Mouse (Mus musculus): ENCODE measurements around the gene Brd7.
A peak's percentile ranks its signal among the peaks of the same experiment; 100 is the strongest.

Gene Brd7

DNA sequence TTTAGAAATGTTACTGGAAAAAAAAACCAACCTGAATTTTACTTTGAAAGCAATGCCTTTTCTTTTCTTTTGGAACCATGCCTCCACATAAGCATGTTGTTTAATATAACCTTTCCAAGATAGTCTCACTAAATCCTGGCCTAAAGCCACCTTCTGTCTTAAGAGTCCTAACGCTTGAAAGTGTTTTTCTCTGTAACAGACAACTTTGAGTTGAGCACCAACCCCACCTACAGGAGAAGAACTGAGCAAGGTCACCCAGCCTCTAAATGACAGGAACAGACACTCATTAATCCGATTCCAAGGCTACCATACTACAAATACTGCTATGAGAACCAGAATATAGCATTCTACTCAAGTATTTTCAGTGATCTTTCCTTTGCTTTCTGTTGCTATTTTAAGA, 12.9 kb downstream of the Brd7 start:
- no peak for DNase-seq

GRCm38 (mm10) chr8:88342026-88342425, 20.0 kb downstream of the Brd7 start:
- DNase-seq, result no peak

- no peak for DNase-seq
These were observed 21.9 kb downstream of the Brd7 start for GRCm38 (mm10) chr8:88339887-88340695.

GRCm38 (mm10) chr8:88339221-88339620, 22.8 kb downstream of the Brd7 start:
- DNase-seq, result peak; percentile 39

DNA sequence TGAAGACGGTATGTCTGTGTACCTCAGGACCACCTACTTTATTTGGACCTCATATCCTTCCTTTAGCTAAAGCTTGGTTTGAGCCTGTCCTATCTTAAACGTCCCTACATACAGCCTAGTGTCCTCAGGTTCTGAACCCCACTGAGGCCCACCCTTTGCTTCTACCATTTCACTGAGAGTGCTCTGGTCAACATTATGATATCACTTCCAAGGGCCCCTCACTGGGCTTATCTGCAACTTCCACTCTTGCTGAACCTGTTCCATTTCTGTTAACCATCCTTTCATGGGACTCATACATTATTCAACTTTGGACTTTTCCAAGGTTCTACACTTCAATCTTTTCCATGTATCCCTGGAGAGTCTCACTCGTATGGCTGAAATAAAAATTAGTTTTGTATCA, 27.0 kb downstream of the Brd7 start:
- no peak for DNase-seq

DNA sequence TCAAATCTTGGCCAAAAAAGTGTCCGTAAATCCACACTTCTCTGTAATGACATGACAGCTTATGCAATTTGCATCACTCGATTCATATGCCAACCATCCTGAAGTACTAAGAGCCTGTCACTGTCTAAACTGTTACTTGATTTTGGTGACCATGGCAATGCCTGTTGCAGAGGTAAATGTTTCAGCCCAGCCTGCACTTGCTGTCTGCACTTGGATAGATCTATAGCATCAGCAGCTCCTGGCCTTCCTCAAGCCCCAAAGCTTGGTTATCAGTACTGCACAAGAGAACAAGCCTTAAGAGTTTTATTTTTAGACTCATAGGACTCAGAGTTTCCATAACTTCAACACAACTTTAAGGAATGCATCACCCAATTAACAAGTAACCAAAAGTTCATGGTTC, 27.6 kb downstream of the Brd7 start:
- no peak for DNase-seq

DNA sequence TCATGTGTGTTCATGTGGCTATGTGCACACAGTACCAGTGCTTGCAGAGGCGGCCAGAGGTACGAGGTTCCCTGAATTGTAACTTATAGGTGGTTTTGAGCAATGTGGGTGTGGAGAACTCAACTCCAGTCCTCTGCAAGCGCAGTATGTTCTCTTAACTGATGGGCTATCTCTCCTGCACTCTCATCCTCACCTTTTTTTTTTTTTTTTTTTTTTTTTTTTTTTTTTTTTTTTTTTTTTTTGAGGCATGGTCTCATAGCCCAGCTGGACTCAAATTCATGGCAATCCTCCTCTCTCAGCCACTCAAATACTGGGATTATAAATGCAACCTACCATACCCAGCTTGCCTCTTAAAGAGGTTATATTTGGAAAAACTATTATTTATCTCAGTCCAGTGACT, 31.2 kb downstream of the Brd7 start:
- DNase-seq, result no peak

DNA sequence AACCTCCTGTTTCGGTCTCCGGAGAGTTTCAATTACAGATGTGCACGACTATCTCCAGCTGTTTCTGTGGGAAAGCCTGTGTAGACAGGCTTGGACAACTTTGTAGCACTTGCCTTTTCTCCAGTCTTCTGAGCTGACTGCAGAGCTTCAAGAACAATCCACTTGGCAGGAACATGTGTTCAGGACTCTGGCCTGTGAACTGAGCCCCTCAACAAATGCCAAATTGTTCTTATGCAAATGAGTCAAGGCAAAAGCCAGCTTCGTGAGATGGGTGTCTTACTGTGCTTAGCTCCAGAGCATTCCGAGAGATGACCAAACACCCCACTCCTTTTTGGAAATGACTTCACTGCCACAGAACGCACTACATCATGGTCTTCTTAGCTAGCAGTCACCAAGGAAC, 33.3 kb downstream of the Brd7 start:
- DNase-seq, result no peak

GRCm38 (mm10) chr8:88326328-88326727, 35.7 kb downstream of the Brd7 start:
- DNase-seq, result no peak

GRCm38 (mm10) chr8:88325795-88326194, 36.2 kb downstream of the Brd7 start:
- no peak for DNase-seq

DNA sequence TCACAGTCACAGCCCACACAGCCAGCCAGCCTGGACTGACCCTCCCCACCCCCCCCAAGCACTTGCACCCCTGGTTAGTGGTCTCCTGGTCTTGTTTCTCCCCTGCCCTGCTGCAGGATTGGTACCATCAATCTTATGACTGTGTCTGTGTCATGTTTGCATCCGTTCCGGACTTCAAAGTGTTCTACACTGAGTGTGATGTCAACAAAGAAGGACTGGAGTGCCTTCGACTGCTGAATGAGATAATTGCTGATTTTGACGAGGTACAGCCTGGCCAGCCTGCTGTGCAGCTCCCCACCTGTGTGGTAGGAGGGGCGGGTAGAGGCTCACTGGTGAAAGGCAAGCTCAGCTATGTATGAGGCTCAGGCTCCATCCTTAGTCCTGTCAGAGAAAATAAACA, 36.7 kb downstream of the Brd7 start:
- DNase-seq, result no peak

GRCm38 (mm10) chr8:88324760-88325159, 37.2 kb downstream of the Brd7 start:
- DNase-seq, result no peak

DNA sequence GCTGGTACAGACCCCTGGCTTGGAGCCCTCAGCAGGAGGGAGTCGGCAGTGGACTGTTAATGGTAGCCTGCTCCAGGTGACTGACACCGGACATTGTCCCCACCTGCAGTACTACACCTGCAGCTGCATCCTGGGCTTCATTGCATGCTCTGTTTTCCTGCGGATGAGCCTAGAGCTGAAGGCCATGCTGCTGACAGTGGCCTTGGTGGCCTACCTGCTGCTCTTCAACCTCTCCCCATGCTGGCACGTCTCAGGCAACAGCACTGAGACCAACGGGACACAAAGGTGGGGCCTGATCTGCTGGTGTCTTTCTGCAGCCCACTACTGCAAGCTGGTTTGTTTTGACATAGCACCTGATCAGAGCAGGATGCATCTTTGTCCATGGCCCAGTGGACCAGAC, 38.5 kb downstream of the Brd7 start:
- DNase-seq, result no peak

DNA sequence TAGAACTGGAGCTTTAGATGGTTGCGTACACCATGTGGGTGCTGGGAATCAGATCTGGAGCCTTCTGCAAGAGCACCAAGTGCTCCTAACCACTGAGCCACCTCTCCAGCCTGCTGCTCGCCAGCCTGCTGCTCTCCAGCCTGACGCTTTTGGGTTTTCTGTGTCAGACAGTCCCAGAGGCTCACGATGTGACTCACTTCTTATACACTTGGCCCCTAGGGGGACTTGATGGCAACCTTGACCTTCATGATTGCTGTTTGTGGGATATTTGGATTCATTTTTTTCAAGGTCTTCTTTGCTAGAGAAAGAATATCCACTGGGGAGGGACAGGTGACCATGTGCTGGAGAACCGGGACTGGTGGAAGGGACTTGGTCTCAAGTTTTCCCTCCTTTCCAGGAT, 40.6 kb downstream of the Brd7 start:
- DNase-seq, result no peak

DNA sequence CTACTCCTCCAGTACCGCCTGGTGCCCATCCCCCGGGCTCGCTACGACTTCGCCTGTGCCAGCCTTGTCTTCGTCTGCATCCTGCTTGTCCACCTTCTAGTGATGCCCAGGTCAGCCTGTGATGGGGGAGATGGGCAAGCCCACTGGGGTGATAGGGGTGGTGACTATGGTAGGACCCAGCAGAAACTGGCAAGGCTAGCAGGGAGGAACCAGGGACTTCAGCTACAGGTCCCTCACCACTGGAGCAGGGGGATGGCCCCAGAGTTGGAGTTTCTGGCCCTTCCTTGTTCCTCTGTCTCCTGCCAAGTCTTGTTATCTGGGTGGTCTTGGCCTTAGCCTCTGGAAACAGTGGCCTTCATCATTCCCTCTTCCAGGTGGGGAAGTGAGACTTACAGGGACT, 41.9 kb downstream of the Brd7 start:
- DNase-seq, result no peak

DNA sequence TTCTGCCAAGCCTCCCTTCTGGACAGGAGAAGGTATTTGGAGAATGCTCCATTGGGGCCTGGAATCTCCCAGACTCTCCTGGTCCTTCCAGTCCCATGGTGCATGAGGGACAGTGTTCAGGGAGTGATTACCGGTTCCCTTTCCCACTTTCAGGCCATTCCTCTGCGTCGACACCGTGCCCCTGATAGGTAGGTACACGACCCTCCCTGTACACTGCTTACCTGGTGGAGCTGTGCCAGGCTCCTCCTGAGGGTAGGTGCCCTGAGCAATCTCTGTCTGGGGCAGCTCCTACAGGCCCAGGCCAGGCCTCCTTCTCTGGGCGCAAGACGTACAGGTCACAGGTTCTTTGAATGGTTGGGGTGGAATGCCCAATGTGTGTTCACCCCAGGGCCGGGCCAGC, 43.8 kb downstream of the Brd7 start:
- no peak for DNase-seq

DNA sequence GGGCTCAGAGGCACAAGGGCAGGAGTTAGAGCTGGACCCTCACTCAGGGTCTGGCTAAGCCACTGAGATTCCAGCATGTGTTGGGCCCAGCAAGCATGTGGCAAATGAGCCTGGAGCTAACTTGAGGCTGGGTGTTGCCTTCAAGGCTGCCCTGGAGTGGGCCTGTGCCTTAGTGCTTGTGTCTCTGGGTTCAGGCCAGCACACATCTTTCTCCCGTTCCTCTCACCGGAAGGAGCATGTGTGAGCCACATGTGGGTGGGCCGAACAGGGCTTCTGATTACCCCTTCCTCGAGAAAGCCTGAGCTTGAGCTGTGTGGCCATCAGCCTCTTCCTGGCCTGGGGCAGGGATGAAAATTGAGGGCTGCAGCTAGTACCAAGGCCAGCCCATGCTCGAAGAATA, 44.7 kb downstream of the Brd7 start:
- DNase-seq, result no peak

GRCm38 (mm10) chr8:88316139-88316931, 45.7 kb downstream of the Brd7 start:
- DNase-seq, result no peak

DNA sequence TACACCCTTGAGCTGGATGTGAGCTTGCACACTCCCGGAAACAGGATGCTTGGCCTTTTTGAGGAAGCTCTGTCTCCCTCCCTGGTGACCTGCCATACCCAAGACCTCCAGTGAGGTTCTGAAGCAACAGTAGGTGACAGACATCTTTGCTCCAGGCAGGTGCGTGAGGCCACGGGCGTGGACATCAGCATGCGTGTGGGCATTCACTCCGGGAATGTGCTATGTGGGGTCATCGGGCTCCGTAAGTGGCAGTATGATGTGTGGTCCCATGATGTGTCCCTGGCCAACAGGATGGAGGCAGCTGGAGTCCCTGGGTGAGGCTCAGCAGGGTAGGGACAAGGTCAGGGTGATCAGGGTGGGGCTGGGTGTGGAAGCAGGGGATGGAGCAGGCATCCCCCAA, 46.7 kb downstream of the Brd7 start:
- no peak for DNase-seq

DNA sequence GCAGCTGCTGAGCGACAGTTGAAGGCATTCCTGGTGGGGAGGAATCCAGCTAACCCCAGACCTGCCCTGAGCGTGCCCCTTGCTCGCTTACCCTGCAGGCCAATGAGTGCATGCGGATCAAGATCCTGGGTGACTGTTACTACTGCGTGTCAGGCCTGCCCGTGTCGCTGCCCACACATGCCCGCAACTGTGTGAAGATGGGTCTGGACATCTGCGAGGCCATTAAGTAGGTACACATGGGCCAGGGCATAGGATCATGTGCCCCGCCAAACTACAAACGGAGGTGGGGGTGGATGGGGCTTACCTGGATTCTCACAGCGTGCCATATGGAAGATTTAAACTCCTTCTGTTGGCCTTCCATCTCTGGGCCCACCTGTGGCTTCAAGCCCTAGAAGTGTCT, 48.0 kb downstream of the Brd7 start:
- peak; percentile 57 for DNase-seq

- peak; percentile 41 for DNase-seq
These were observed 49.0 kb downstream of the Brd7 start for GRCm38 (mm10) chr8:88312966-88313365.

- DNase-seq, result no peak
These were observed 51.7 kb downstream of the Brd7 start for GRCm38 (mm10) chr8:88310286-88310685.

DNA sequence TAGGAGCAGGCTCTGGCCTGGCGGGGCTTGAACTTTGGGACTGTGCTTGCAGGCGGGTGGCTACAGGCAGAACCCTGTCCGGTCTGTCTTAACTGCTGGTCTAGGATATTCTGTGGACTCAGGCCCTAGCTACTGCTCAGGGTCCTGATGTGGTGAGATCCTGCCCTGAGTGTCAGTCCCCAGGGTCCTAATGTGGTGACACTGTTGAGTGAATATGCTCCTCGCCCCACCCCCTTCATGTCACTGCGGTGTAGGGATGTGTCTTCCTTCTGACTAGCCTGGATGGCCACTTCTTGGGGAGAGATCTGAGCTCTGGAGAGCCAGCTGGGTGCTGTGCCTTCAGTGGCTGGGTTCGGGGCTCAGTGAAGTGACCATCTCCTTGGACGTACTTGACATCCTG, 52.1 kb downstream of the Brd7 start:
- no peak for DNase-seq

DNA sequence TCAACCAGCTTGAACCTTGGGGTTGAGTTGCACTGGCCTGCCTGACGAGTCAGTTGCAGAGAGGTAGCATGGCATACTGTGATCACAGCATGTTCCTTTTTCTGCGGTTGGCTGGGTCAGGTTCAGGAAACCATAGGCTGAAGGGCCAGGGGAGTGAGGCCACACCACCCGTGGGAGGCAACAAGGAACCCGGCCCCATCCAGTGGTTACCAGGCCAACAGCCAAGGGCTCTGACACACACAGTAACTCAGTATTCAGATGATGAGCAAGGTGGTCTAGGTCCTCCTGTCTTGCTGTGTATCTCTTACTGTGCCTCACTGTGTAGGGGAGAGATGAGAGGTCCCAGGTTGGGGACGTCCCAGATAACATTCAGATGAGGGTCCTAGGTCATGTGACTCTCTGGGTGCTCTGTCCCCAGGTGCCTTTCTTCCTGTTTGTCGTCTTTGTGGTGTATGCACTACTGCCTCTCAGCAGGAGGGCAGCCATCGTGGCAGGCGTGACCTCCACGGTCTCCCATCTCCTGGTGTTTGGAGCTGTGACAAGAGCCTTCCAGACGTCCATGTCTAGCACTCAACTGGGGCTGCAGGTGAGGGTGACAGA, 52.6 kb downstream of the Brd7 start:
- DNase-seq, result no peak

Data from cerebellum, adult 11-12 months (tissue).